ENCODE assay signal across 30 mouse cellular contexts in the genomic region with DNA sequence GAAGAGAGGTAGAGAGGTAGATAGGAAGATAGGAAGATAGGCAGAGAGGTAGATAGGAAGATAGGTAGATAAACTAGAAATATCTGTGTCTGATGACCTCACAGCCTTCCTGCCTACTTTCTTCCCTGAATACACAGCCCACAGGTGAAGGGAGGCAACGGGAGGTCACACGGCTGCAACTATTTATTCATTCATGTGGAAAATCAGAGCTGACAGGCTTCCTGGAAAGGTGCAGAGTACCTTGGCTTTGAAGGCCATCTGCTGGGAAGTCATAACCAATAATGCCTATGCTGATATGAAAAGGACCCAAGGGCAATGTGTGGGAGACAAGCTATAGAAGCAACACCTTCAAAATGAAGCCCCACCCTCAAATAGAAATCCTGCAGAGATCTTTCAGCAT. TPM values are rescaled to one million over a fixed set of nuclear protein-coding genes. Genes with fewer than 3 reads are reported as not detected.
DNase-seq lines count a peak whose midpoint lies in the region; ATAC-seq and TF ChIP-seq lines count a peak whose summit lies in the region.
"Had no signal": no experiment of that assay in that cellular context is flagged by ENCODE, and none has a peak within 500 bp of the region (broad histone marks: within the 10 kb centered on the region; RNA-seq: fewer than 3 reads in every experiment).

No protein-coding gene starts in this region.

- TF ChIP-seq CTCF in kidney, adult 2 months (conservative IDR thresholded peaks at IDR 0.05; ENCODE audit: insufficient read depth, insufficient read length, low read depth, low read length) = no peak

- no peaks in the 10 kb centered on the region for H3K27me3 ChIP-seq in kidney, adult 2 months (replicated peaks; ENCODE audit: control insufficient read depth, insufficient read depth, low read length)
- H3K27me3 ChIP-seq in kidney, embryonic 14.5 days (ENCODE audit: control insufficient read depth, insufficient read depth, low read length) = no peaks in the 10 kb centered on the region
- H3K27me3 ChIP-seq: embryonic facial prominence, embryonic 15.5 days; heart, embryonic 15.5 days; hindbrain, embryonic 15.5 days; Patski had no signal

- H3K36me3 ChIP-seq in kidney, adult 2 months (ENCODE audit: control insufficient read depth, insufficient read depth, low read length) = no peaks in the 10 kb centered on the region
- no peaks in the 10 kb centered on the region for H3K36me3 ChIP-seq in kidney, embryonic 14.5 days (ENCODE audit: control insufficient read depth, insufficient read depth, low read length)
- H3K36me3 ChIP-seq: embryonic facial prominence, embryonic 15.5 days; forebrain, embryonic 10.5 days; heart, embryonic 15.5 days; hindbrain, embryonic 10.5 days; hindbrain, embryonic 15.5 days had no signal

- 26% methylated on average over 2 of the region's 2 CpGs for WGBS in kidney, adult 2 months
- 73% methylated on average over 2 of the region's 2 CpGs for WGBS in kidney, embryonic 14.5 days

- no peak overlapping the region for H3K9ac ChIP-seq in kidney, embryonic 14.5 days (ENCODE audit: low read depth, low read length)
- H3K9ac ChIP-seq: embryonic facial prominence, embryonic 15.5 days; heart, embryonic 15.5 days; hindbrain, embryonic 15.5 days had no signal

- ATAC-seq in kidney, embryonic 14.5 days (ENCODE audit: low FRiP score, low TSS enrichment) = no peak
- ATAC-seq: activated CD4-positive, CD25-positive, alpha-beta regulatory T cell, adult 4 months; forebrain, embryonic 14.5 days; inflammation-experienced regulatory T-cells, adult 6 months; intestine, postnatal 0 days; Patski had no signal

- H3K4me1 ChIP-seq in kidney, adult 2 months (ENCODE audit: control insufficient read depth, insufficient read depth, low read length) = no peaks in the 10 kb centered on the region
- peaks cover 3% of the 10 kb centered on the region; the same call in 1 of the 2 replicates for H3K4me1 ChIP-seq in kidney, embryonic 14.5 days (ENCODE audit: control insufficient read depth, insufficient read depth, low read length)
- H3K4me1 ChIP-seq: embryonic facial prominence, embryonic 15.5 days; forebrain, embryonic 10.5 days; heart, embryonic 15.5 days; hindbrain, embryonic 10.5 days; hindbrain, embryonic 15.5 days had no signal

- DNase-seq in kidney, adult 2 months = peak; percentile 18
- peak; percentile 63 for DNase-seq in cerebellum, adult 11-12 months
- peak; percentile 75 for DNase-seq in cerebellum, adult 9-10 months
- DNase-seq in cerebellum, postnatal 25 days = peak; percentile 45 to 55
- DNase-seq in adrenal gland, postnatal 4 days (ENCODE audit: low spot score in 2 of 2) = no peak
- no peak for DNase-seq in urinary bladder, postnatal 36 days (ENCODE audit: low spot score in 2 of 2)
- no peak for DNase-seq in ovary, postnatal 14 days (ENCODE audit: low spot score)
- DNase-seq: adrenal gland, postnatal 14 days; embryo, embryonic 11 days; gastrocnemius, postnatal 10 days; heart, adult 2 months; heart, postnatal 14 days; kidney, adult 9 months had no signal

- no peak overlapping the region for H3K4me3 ChIP-seq in kidney, adult 2 months (ENCODE audit: insufficient read depth, low read depth, low read length)
- no peak overlapping the region for H3K4me3 ChIP-seq in kidney, embryonic 14.5 days (ENCODE audit: low read length)
- H3K4me3 ChIP-seq: embryonic facial prominence, embryonic 15.5 days; erythroblast, embryonic 14.5 days; forebrain, embryonic 10.5 days; heart, adult 2 months; heart, embryonic 15.5 days; hindbrain, embryonic 10.5 days; hindbrain, embryonic 15.5 days had no signal

- H3K27ac ChIP-seq in kidney, adult 2 months (ENCODE audit: insufficient read depth, low read depth, low read length) = no peak overlapping the region
- H3K27ac ChIP-seq in kidney, embryonic 14.5 days (ENCODE audit: low read depth, low read length) = no peak overlapping the region
- H3K27ac ChIP-seq: embryonic facial prominence, embryonic 15.5 days; forebrain, embryonic 10.5 days; heart, adult 2 months; heart, embryonic 15.5 days; hindbrain, embryonic 10.5 days; hindbrain, embryonic 15.5 days had no signal

- no peak overlapping the region for H3K4me2 ChIP-seq in kidney, embryonic 14.5 days (replicated peaks; ENCODE audit: low read depth, low read length)
- H3K4me2 ChIP-seq: embryonic facial prominence, embryonic 15.5 days; heart, embryonic 11.5 days; heart, embryonic 15.5 days; hindbrain, embryonic 15.5 days had no signal

- TF ChIP-seq POLR2A in kidney, adult 2 months (IDR thresholded peaks at IDR 0.05; ENCODE audit: low read depth, low read length) = no peak

- H3K9me3 ChIP-seq in kidney, embryonic 14.5 days (ENCODE audit: control insufficient read depth, low read length) = no peaks in the 10 kb centered on the region
- H3K9me3 ChIP-seq: embryonic facial prominence, embryonic 15.5 days; forebrain, embryonic 10.5 days; heart, embryonic 15.5 days; hindbrain, embryonic 10.5 days; hindbrain, embryonic 15.5 days had no signal

RNA-seq across cellular contexts. Expression of a gene that starts 9.3 kb away (rescaled TPM):
- polyA plus RNA-seq in kidney, adult 2 months (2012; rRNA removed) = 34.0 and 50.2 TPM in 2 replicates
- polyA plus RNA-seq in kidney, embryonic 14.5 days (2014; fragmentation: Nextera tagmentation; extraction: Ambion mirVana) = 0.05 TPM in 1 of 2 replicates, not detected in the other
- total RNA-seq in adrenal gland, postnatal 4 days (2021) = 10 to 100 TPM in 1 of 2 experiments, under 1 TPM in 1; 0.70 to 12.4 TPM
- total RNA-seq: CH12.LX; common myeloid progenitor, adult 5-6 weeks; gastrocnemius, postnatal 10 days; heart, adult 2 months; heart, postnatal 14 days had no signal
- polyA plus RNA-seq: activated CD4-positive, CD25-positive, alpha-beta regulatory T cell, adult 4 months; embryonic facial prominence, embryonic 11.5 days; erythroblast, embryonic 14.5 days; forebrain, embryonic 10.5 days; forebrain, embryonic 14.5 days; heart, adult 2 months; heart, embryonic 11.5 days; heart, embryonic 15.5 days; hindbrain, embryonic 10.5 days; hindbrain, embryonic 15.5 days; inflammation-experienced regulatory T-cells, adult 6 months had no signal

RNA-seq across cellular contexts. Expression of a gene that starts 17.4 kb away (rescaled TPM):
- polyA plus RNA-seq in kidney, adult 2 months (2012; rRNA removed) = 1.5 and 3.0 TPM in 2 replicates
- 4.1 and 4.8 TPM in 2 replicates for polyA plus RNA-seq in kidney, embryonic 14.5 days (2014; fragmentation: Nextera tagmentation; extraction: Ambion mirVana)
- 1 to 10 TPM in 1 of 2 experiments, under 1 TPM in 1; 0.59 to 1.1 TPM for total RNA-seq in adrenal gland, postnatal 4 days (2021)
- total RNA-seq: adrenal gland, adult 18-20 months; common myeloid progenitor, adult 5-6 weeks; heart, adult 2 months had no signal
- polyA plus RNA-seq: activated CD4-positive, CD25-positive, alpha-beta regulatory T cell, adult 4 months; embryonic facial prominence, embryonic 11.5 days; erythroblast, embryonic 14.5 days; forebrain, embryonic 10.5 days; forebrain, embryonic 14.5 days; heart, embryonic 15.5 days; hindbrain, embryonic 10.5 days; hindbrain, embryonic 15.5 days; inflammation-experienced regulatory T-cells, adult 6 months; intestine, postnatal 0 days had no signal

RNA-seq across cellular contexts. Expression of a gene that starts 26.9 kb away (rescaled TPM):
- 12.6 and 17.9 TPM in 2 replicates for polyA plus RNA-seq in kidney, adult 2 months (2012; rRNA removed)
- polyA plus RNA-seq in kidney, embryonic 14.5 days (2014; fragmentation: Nextera tagmentation; extraction: Ambion mirVana) = 8.6 and 12.9 TPM in 2 replicates
- 10 to 100 TPM; 26.6 to 29.4 TPM for total RNA-seq in adrenal gland, postnatal 4 days (2021)

RNA-seq across cellular contexts. Expression of a gene that starts 41.3 kb away (rescaled TPM):
- not detected in 2 replicates for polyA plus RNA-seq in kidney, adult 2 months (2012; rRNA removed)
- polyA plus RNA-seq in kidney, embryonic 14.5 days (2014; fragmentation: Nextera tagmentation; extraction: Ambion mirVana) = not detected in 2 replicates
- not detected for total RNA-seq in adrenal gland, postnatal 4 days (2021)
- total RNA-seq: adrenal gland, adult 18-20 months; adrenal gland, postnatal 14 days; CH12.LX; common myeloid progenitor, adult 5-6 weeks; gastrocnemius, postnatal 10 days; heart, adult 2 months; heart, postnatal 14 days had no signal
- polyA plus RNA-seq: activated CD4-positive, CD25-positive, alpha-beta regulatory T cell, adult 4 months; embryonic facial prominence, embryonic 11.5 days; embryonic facial prominence, embryonic 15.5 days; erythroblast, embryonic 14.5 days; forebrain, embryonic 10.5 days; forebrain, embryonic 14.5 days; heart, embryonic 11.5 days; heart, embryonic 15.5 days; hindbrain, embryonic 10.5 days; hindbrain, embryonic 15.5 days; inflammation-experienced regulatory T-cells, adult 6 months; intestine, postnatal 0 days; Patski had no signal

Comparison
In these comparisons a context has a peak if more than half of its experiments do, and no peak if none do; other contexts are left out.
1. RNA of a gene that starts 9.3 kb away (polyA plus RNA-seq): 34.0 to 50.2 TPM in kidney, adult 2 months; 0.05 TPM in kidney, embryonic 14.5 days; every median in the first group is over 10 times any median in the second.
2. DNase-seq: peak in kidney, adult 2 months (single experiment), cerebellum, adult 11-12 months (single experiment), cerebellum, adult 9-10 months (single experiment) and cerebellum, postnatal 25 days (2 of 2); none in adrenal gland, postnatal 4 days (0 of 2), urinary bladder, postnatal 36 days (0 of 2) and ovary, postnatal 14 days (single experiment).